Mouse (Mus musculus) kidney, postnatal 14 days (tissue): ENCODE results near the gene Wfdc16.
A peak's percentile ranks its signal among the peaks of the same experiment; 100 is the strongest.

Experiments used
- DNase-seq: peaks from one replicate; pipeline ENCODE4 v3.0.0; 2022; ENCODE audit warnings: mixed read lengths

The Wfdc16 gene

GRCm38 (mm10) chr2:164638696-164639095 is at the start of gene Wfdc16:
Gene Wfdc16 (minus strand): TSS chr2:164638796.
- DNase-seq, result no peak

- no peak for DNase-seq
Measured at GRCm38 (mm10) chr2:164684807-164685206, 46.2 kb upstream of the Wfdc16 start, which contains the start of gene Wfdc13. Gene Wfdc13 (plus strand): TSS chr2:164685107.

GRCm38 (mm10) chr2:164679906-164680305 is 41.3 kb upstream of the Wfdc16 start:
- no peak for DNase-seq

GRCm38 (mm10) chr2:164678848-164679625 is 40.4 kb upstream of the Wfdc16 start:
- peak; percentile 86 for DNase-seq

- no peak for DNase-seq
Measured at GRCm38 (mm10) chr2:164676916-164677685, 38.5 kb upstream of the Wfdc16 start.

GRCm38 (mm10) chr2:164676103-164676502 is 37.5 kb upstream of the Wfdc16 start:
- DNase-seq, result no peak

- no peak for DNase-seq
Measured at GRCm38 (mm10) chr2:164673987-164674386, 35.4 kb upstream of the Wfdc16 start, which contains the start of gene Wfdc11. Gene Wfdc11 (minus strand): TSS chr2:164674087.

GRCm38 (mm10) chr2:164670938-164671337 is 32.3 kb upstream of the Wfdc16 start:
- no peak for DNase-seq

GRCm38 (mm10) chr2:164670261-164670660 is 31.7 kb upstream of the Wfdc16 start:
- no peak for DNase-seq

- DNase-seq, result no peak
Measured at GRCm38 (mm10) chr2:164664851-164665250, 26.3 kb upstream of the Wfdc16 start.

GRCm38 (mm10) chr2:164656483-164656882 is 17.9 kb upstream of the Wfdc16 start, which contains the start of gene Wfdc9:
Gene Wfdc9 (minus strand): TSS chr2:164656583.
- no peak for DNase-seq

GRCm38 (mm10) chr2:164655858-164656257 is 17.3 kb upstream of the Wfdc16 start, which contains the start of gene Wfdc10:
Gene Wfdc10 (plus strand): TSS chr2:164656046.
- peak; percentile 45 for DNase-seq

GRCm38 (mm10) chr2:164641881-164642673 is 3.5 kb upstream of the Wfdc16 start:
- peak; percentile 12 for DNase-seq

- DNase-seq, result peak; percentile 20
Measured at GRCm38 (mm10) chr2:164641129-164641528, 2.5 kb upstream of the Wfdc16 start.

- DNase-seq, result no peak
Measured at GRCm38 (mm10) chr2:164635266-164635665, 3.3 kb downstream of the Wfdc16 start.

- no peak for DNase-seq
Measured at GRCm38 (mm10) chr2:164621775-164622174, 16.8 kb downstream of the Wfdc16 start.

GRCm38 (mm10) chr2:164619050-164619449 is 19.5 kb downstream of the Wfdc16 start:
- no peak for DNase-seq

- no peak for DNase-seq
Measured at GRCm38 (mm10) chr2:164615386-164615785, 23.2 kb downstream of the Wfdc16 start.

GRCm38 (mm10) chr2:164613471-164613870 is 25.1 kb downstream of the Wfdc16 start, which contains the start of the genes Wfdc6b and Wfdc8:
Gene Wfdc6b (plus strand): TSS chr2:164613522.
Gene Wfdc8 (minus strand): TSS chr2:164613626.
- peak; percentile 63 for DNase-seq

- DNase-seq, result no peak
Measured at GRCm38 (mm10) chr2:164608781-164609180, 29.8 kb downstream of the Wfdc16 start.

- no peak for DNase-seq
Measured at GRCm38 (mm10) chr2:164604411-164604810, 34.2 kb downstream of the Wfdc16 start.

- DNase-seq, result no peak
Measured at GRCm38 (mm10) chr2:164603482-164603881, 35.1 kb downstream of the Wfdc16 start.

- no peak for DNase-seq
Measured at GRCm38 (mm10) chr2:164600179-164600578, 38.4 kb downstream of the Wfdc16 start.
